Comparison of ENCODE assay signal across 8 mouse cellular contexts in the genomic region with DNA sequence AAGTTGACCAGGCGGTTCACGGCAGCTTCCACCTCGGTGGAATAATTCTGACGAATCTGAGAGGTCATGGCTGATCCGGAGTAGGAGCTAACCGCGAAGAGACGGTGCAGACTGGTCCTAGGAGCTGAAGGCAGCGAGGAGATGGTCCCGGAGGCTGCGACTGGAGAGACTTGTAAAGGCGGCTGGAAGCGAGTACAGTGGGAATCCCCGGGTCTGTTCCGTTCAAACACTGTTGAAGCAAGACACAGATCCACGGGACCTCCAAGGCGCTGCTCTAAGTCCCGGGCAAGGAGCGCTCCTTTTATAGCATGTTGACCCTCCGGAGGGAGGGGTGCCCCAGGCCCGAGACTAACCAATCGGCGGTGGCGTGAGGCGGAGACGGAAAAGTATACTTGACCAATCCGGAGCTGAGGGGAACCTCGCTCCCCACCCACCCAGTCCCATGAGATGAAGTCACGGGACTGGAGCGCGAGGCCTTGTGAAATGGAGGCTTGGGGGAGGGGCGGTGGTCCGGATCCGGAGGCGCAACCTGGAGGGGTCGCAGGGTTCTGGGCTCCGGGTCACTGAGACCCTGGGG. TPM values are rescaled to one million over a fixed set of nuclear protein-coding genes. Genes with fewer than 3 reads are reported as not detected.
DNase-seq lines count a peak whose midpoint lies in the region; ATAC-seq lines count a peak whose summit lies in the region.
"Not testable (repeated sequence)": the region's sequence is repeated elsewhere in the genome, so short reads cannot be mapped to it uniquely, and the experiment has no call there.

A gene (minus strand): TSS at position 321 of the 577 bp plus-strand sequence.

- not testable (repeated sequence) for H3K27me3 ChIP-seq in heart, embryonic 13.5 days (replicated peaks); liver, embryonic 12.5 days (replicated peaks); stomach, embryonic 15.5 days (replicated peaks)

- H3K4me1 ChIP-seq in brown adipose tissue, adult 24 weeks (ENCODE audit: control insufficient read depth, insufficient read depth, insufficient read length, low read length), result not testable (repeated sequence)
- H3K4me1 ChIP-seq in heart, embryonic 13.5 days, result peaks cover 47% of the 10 kb centered on the region
- H3K4me1 ChIP-seq in liver, embryonic 12.5 days, result peaks cover 61% of the 10 kb centered on the region
- H3K4me1 ChIP-seq in stomach, embryonic 15.5 days, result peaks cover 39% of the 10 kb centered on the region

- peak; percentile 96 for DNase-seq in CD4-positive, CD25-positive, alpha-beta regulatory T cell, adult 2 months (ENCODE audit: low read depth, low spot score)
- peak; percentile 46 for DNase-seq in fat pad, adult 2 months (ENCODE audit: extremely low read depth, low read depth, low spot score)
- peak; percentile 97 for DNase-seq in kidney, postnatal 10 days
- peak; percentile 93 to 96 for DNase-seq in natural killer cell, adult 2 months (ENCODE audit: low spot score in 2 of 2)

- H3K36me3 ChIP-seq in heart, embryonic 13.5 days, result peaks cover 71% of the 10 kb centered on the region
- H3K36me3 ChIP-seq in liver, embryonic 12.5 days, result peaks cover 68% of the 10 kb centered on the region
- peaks cover 20% of the 10 kb centered on the region for H3K36me3 ChIP-seq in stomach, embryonic 15.5 days

- H3K9me3 ChIP-seq in heart, embryonic 13.5 days; liver, embryonic 12.5 days (replicated peaks); stomach, embryonic 15.5 days: not testable (repeated sequence)

- H3K4me3 ChIP-seq in brown adipose tissue, adult 24 weeks (ENCODE audit: insufficient read depth, low read depth, low read length), result peak within 1 kb of the TSS; percentile 100
- H3K4me3 ChIP-seq in heart, embryonic 13.5 days, result peak within 1 kb of the TSS; percentile 93
- peak within 1 kb of the TSS; percentile 87 for H3K4me3 ChIP-seq in liver, embryonic 12.5 days
- H3K4me3 ChIP-seq in stomach, embryonic 15.5 days (replicated peaks), result peak within 1 kb of the TSS; percentile 74

- peak within 1 kb of the TSS; percentile 94 for H3K4me2 ChIP-seq in heart, embryonic 13.5 days
- peak within 1 kb of the TSS; percentile 88 for H3K4me2 ChIP-seq in liver, embryonic 12.5 days
- H3K4me2 ChIP-seq in stomach, embryonic 15.5 days, result peak within 1 kb of the TSS; percentile 78

- WGBS in heart, embryonic 13.5 days, result under 1% methylated on average over 32 of the region's 37 CpGs
- under 1% methylated on average over 36 of the region's 37 CpGs for WGBS in liver, embryonic 12.5 days (ENCODE audit: insufficient replicate concordance)
- under 1% methylated on average over 36 of the region's 37 CpGs for WGBS in stomach, embryonic 15.5 days

- peak; percentile 91 for ATAC-seq in heart, embryonic 13.5 days (ENCODE audit: extremely low read depth, insufficient number of reproducible peaks, low FRiP score, low TSS enrichment)
- ATAC-seq in liver, embryonic 12.5 days, result peak; percentile 88
- ATAC-seq in stomach, embryonic 15.5 days (ENCODE audit: insufficient read depth, low FRiP score, low read depth), result peak; percentile 94

- H3K27ac ChIP-seq in brown adipose tissue, adult 24 weeks (replicated peaks; ENCODE audit: low read depth, low read length), result peak within 1 kb of the TSS; percentile 98
- peak within 1 kb of the TSS; percentile 96 for H3K27ac ChIP-seq in heart, embryonic 13.5 days (replicated peaks)
- H3K27ac ChIP-seq in liver, embryonic 12.5 days, result peak within 1 kb of the TSS; percentile 99
- H3K27ac ChIP-seq in stomach, embryonic 15.5 days, result peak within 1 kb of the TSS; percentile 94

- peak within 1 kb of the TSS; percentile 97 for H3K9ac ChIP-seq in heart, embryonic 13.5 days
- peak within 1 kb of the TSS; percentile 93 for H3K9ac ChIP-seq in liver, embryonic 12.5 days
- peak within 1 kb of the TSS; percentile 55 for H3K9ac ChIP-seq in stomach, embryonic 15.5 days

RNA-seq across cellular contexts. Expression of the gene that starts here (rescaled TPM):
- polyA plus RNA-seq in brown adipose tissue, adult 24 weeks (2012; ENCODE audit: insufficient read depth, insufficient read length, missing spikeins), result 1,179 and 1,214 TPM in 2 replicates
- polyA plus RNA-seq in heart, embryonic 13.5 days (2015; fragmentation: Nextera tagmentation; extraction: Ambion mirVana), result 5,089 and 5,516 TPM in 2 replicates
- 7,751 and 8,218 TPM in 2 replicates for polyA plus RNA-seq in liver, embryonic 12.5 days (2016; fragmentation: Nextera tagmentation; extraction: Ambion mirVana)
- polyA plus RNA-seq in stomach, embryonic 15.5 days (2015; fragmentation: Nextera tagmentation; extraction: Ambion mirVana), result 4,747 and 4,817 TPM in 2 replicates

Comparison
In these comparisons a context has a peak if more than half of its experiments do, and no peak if none do; other contexts are left out.
1. Peak in every context shown above with its lines: DNase-seq, ATAC-seq, H3K4me3 ChIP-seq and H3K27ac ChIP-seq.
2. DNase-seq: peak in every context shown above with its lines; median percentile 97 in kidney, postnatal 10 days; 96 in CD4-positive, CD25-positive, alpha-beta regulatory T cell, adult 2 months; 94 in natural killer cell, adult 2 months; 46 in fat pad, adult 2 months.